Mouse (Mus musculus) embryonic facial prominence, embryonic 15.5 days (tissue): ENCODE results near the gene Casc3. TPM values are rescaled to one million over a fixed set of nuclear protein-coding genes. Genes with fewer than 3 reads are reported as not detected.

Source experiments
- ATAC-seq: fragments of 200-750 bp; cut with Nextera tagmentation; 2 replicates; pipeline ENCODE4 v1.8.0; 2017; ENCODE audit warnings: low read depth, moderate TSS enrichment; ENCODE audit not compliant: insufficient number of reproducible peaks, low FRiP score, low TSS enrichment
- H3K27ac ChIP-seq: fragments of 300-500 bp; sonication (generic); replicated peaks from 2 replicates; pipeline ENCODE4 v1.5.1; 2015; ENCODE audit warnings: mild to moderate bottlenecking, inconsistent platforms
- H3K27me3 ChIP-seq: fragments of 300-500 bp; sonication (generic); 2 replicates; pipeline ENCODE4 v1.6.1; 2015; ENCODE audit warnings: inconsistent platforms
- H3K36me3 ChIP-seq: fragments of 300-500 bp; sonication (generic); 2 replicates; pipeline ENCODE4 v1.6.1; 2015; ENCODE audit warnings: mild to moderate bottlenecking, inconsistent platforms
- H3K4me1 ChIP-seq: fragments of 300-500 bp; sonication (generic); 2 replicates; pipeline ENCODE4 v1.6.1; 2015; ENCODE audit warnings: inconsistent platforms
- H3K4me2 ChIP-seq: fragments of 300-500 bp; sonication (generic); replicated peaks from 2 replicates; pipeline ENCODE4 v1.6.1; 2015; ENCODE audit warnings: mild to moderate bottlenecking, inconsistent platforms
- H3K4me3 ChIP-seq: fragments of 300-500 bp; sonication (generic); replicated peaks from 2 replicates; pipeline ENCODE4 v1.5.1; 2015; ENCODE audit warnings: mild to moderate bottlenecking, inconsistent platforms
- H3K9ac ChIP-seq: fragments of 300-500 bp; sonication (generic); 2 replicates; pipeline ENCODE4 v1.6.1; 2015; ENCODE audit warnings: inconsistent platforms
- H3K9me3 ChIP-seq: fragments of 300-500 bp; sonication (generic); replicated peaks from 2 replicates; pipeline ENCODE4 v1.6.1; 2016; ENCODE audit warnings: inconsistent platforms
- WGBS: fragments of 180-500 bp; shearing (Covaris S2); methylation state at CpG from one replicate; pipeline ENCODE4 v1.1.7; 2015; 5-methylcytosine and 5-hydroxymethylcytosine counted together
- polyA plus RNA-seq: library from polyadenylated mRNA; unstranded; fragments of >200 nt; fragmentation: Nextera tagmentation; extraction: Ambion mirVana; gene quantifications from 2 replicates; pipeline ENCODE4 v1.2.1, GENCODE M21; 2015

The Casc3 gene
- polyA plus RNA-seq, 1 experiment from 2014 or later = 42.2 TPM

DNA sequence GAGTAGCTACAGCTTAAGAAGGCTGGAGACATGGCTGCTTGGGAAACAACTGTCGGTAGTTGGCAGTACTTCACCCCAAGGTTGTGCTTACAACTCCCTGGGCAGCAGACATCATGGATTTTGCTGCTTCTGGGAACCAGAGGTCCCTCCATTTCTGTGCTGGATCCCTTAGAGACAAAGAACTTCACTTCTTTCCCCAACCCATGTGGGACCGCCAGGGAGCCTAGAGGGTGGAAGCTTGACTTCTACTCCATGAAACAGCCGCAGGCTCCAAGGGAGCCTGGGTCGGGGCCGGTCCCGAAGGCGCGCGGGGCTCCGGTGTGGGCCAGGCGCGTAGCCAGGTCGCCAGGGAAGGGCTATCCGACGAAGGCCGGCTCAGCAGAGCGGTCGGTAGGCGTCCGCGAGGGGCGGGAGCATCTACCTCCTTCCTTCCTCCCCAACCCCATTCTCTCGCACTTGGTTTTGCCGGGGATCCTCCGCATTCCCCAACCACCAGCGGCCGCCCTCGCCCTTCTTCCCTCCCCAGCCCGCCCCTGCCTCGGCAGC lies 10.2 kb upstream of the Casc3 start:
- peaks cover 32% of the 10 kb centered on the region for H3K4me1 ChIP-seq
- H3K36me3 ChIP-seq = peaks cover 16% of the 10 kb centered on the region
- no peaks in the 10 kb centered on the region for H3K9me3 ChIP-seq
- H3K4me3 ChIP-seq = peak overlapping the region; percentile 99
- peak; percentile 8 for ATAC-seq
- H3K4me2 ChIP-seq = peak overlapping the region; percentile 81
- H3K27ac ChIP-seq = peak overlapping the region; percentile 100
- under 1% methylated on average over 25 of the region's 30 CpGs for WGBS
- H3K9ac ChIP-seq = peak overlapping the region; percentile 100
- no peaks in the 10 kb centered on the region for H3K27me3 ChIP-seq

DNA sequence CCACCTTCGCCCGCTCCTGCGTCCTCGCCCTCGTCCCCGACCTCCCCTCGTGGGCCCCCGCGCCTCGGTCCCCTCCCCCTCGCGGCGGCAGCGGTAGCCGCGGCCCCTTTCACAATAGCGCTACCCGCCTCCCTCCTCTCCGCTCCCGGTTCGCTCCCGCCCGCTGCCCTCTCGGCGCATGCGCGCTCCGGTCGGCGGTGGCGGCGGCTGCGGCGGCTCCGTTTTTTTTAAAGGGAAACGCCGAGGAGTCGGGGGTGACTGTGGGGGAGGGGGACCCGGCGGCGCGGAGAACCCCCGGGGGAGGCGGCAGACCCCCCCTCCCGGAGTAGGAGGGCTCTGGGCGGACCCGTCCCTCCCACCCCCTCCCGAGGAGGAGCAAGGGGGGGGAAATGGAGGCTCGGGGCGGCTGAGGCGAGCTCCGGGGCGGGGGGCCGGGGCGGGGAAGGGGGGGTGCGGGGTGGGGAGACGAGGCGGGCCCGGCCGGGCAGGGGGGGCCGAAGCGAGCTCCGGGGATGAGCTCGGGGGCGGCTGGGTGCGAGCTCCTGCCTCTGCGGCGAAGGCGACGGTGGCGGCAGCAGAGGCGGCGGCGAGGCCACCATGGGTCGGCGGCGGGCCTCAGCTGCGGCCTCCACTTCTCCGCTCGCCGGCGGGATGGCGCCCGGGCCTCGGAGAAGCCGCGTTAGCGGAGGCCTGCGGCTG lies 9.5 kb upstream of the Casc3 start, which contains the start of gene Msl1:
Gene Msl1, plus strand, starts transcription at position 502 of the 699 bp plus-strand sequence.
- H3K36me3 ChIP-seq = peaks cover 22% of the 10 kb centered on the region
- peak within 1 kb of the TSS; percentile 100 for H3K27ac ChIP-seq
- ATAC-seq = peak; percentile 82
- H3K9me3 ChIP-seq = no peaks in the 10 kb centered on the region
- H3K9ac ChIP-seq = peak within 1 kb of the TSS; percentile 100
- no peaks in the 10 kb centered on the region for H3K27me3 ChIP-seq
- H3K4me1 ChIP-seq = peaks cover 28% of the 10 kb centered on the region
- peak within 1 kb of the TSS; percentile 99 for H3K4me3 ChIP-seq
- under 1% methylated on average over 43 of the region's 89 CpGs for WGBS
- H3K4me2 ChIP-seq = peak within 1 kb of the TSS; percentile 81

DNA sequence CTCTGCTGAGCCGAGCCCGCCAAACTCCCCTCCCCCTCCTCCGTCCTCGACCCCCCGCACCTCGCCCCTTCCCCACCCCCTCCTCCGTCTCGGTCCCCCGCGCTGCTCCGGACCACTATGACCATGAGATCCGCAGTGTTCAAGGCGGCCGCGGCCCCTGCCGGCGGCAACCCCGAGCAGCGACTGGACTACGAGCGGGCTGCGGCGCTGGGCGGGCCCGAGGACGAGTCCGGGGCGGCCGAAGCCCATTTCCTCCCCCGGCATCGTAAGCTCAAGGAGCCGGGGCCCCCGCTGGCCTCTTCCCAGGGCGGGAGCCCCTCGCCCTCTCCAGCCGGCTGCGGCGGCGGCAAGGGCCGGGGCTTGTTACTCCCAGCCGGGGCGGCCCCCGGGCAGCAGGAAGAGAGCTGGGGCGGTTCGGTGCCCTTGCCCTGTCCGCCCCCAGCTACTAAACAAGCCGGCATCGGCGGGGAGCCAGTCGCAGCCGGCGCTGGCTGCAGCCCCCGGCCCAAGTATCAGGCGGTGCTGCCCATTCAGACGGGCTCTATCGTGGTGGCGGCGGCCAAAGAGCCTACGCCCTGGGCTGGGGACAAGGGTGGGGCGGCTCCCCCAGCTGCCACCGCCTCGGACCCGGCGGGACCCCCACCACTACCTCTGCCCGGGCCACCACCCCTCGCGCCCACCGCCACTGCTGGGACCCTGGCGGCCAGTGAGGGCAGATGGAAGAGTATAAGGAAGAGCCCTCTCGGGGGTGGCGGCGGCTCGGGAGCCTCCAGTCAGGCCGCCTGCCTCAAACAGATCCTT lies 8.8 kb upstream of the Casc3 start:
- Histone ChIP-seq H3K36me3 (peaks cover 29% of the 10 kb centered on the region), H3K27me3 (no peaks in the 10 kb centered on the region), H3K9ac (peak overlapping the region; percentile 100), H3K4me2 (peak overlapping the region; percentile 81), H3K9me3 (no peaks in the 10 kb centered on the region), H3K27ac (peak overlapping the region; percentile 100), H3K4me3 (peak overlapping the region; percentile 99), H3K4me1 (peaks cover 28% of the 10 kb centered on the region)
- ATAC-seq = peak; percentile 30
- 0% methylated on average over 63 of the region's 74 CpGs for WGBS

DNA sequence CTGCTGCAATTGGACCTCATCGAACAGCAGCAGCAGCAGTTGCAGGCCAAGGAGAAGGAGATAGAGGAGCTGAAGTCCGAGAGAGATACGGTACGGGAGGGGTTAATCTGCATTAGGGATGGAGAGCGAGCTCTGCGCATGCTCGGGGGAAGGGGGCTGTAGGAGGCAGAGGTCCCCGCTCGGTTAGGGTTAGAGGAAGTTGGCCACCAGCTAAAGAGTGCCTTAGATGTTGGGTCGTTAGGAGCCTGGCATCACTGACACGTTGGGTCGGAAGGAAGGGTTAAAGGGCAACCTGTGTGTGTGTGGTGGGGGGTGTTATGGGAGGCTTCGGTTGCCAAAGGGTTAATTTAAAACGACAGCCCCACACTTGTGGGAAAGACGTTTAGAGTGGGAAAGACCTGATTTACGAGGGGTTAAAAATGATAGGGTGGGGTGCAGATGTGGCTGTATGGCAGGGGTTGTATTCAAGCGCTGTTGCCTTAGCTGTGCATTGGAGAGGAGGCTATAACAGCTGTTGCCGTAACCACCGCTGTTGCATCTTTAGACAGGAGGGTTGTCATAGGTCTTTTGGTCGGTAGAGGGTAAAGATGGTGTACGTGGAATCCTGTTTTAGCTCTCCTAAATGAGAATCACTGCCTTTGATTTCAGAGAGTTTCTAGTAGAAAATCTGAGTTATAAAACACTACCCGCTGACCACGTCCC lies 8.0 kb upstream of the Casc3 start:
- WGBS = under 1% methylated on average over 23 of the region's 23 CpGs
- no peak for ATAC-seq

DNA sequence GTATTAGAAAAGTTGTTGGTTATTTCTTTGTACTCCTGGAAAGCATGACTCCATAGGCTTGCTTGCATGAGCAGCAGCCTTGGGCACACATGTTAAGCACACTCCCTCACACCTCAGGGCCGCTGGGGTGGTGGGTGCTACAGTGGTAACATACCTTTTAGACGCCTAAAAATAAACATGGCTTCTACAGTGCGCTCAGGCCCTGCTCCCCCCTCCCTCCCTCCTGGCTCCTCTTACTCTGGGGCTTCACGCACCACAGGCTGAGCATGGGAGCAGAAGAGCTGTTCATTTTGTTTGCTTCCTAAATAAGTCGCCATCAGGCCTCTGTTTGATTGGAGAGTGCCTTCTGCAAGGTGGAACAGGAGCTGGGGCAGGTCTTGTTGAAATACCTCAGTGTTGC lies 7.4 kb upstream of the Casc3 start:
- H3K9me3 ChIP-seq = no peaks in the 10 kb centered on the region
- H3K4me2 ChIP-seq = peak overlapping the region; percentile 81
- H3K27ac ChIP-seq = peak overlapping the region; percentile 100; the same call in 1 of the 2 replicates
- no peak for ATAC-seq
- peaks cover 28% of the 10 kb centered on the region for H3K4me1 ChIP-seq
- peaks cover 43% of the 10 kb centered on the region for H3K36me3 ChIP-seq
- peak overlapping the region; percentile 100 for H3K9ac ChIP-seq
- 3% methylated on average over 5 of the region's 5 CpGs for WGBS
- H3K4me3 ChIP-seq = peak overlapping the region; percentile 99
- H3K27me3 ChIP-seq = no peaks in the 10 kb centered on the region

More for the DNA sequence above, 8.0 kb upstream of the Casc3 start:
- Histone ChIP-seq H3K4me1 (peaks cover 28% of the 10 kb centered on the region), H3K27ac (peak overlapping the region; percentile 100), H3K9me3 (no peaks in the 10 kb centered on the region), H3K4me2 (peak overlapping the region; percentile 81), H3K36me3 (peaks cover 37% of the 10 kb centered on the region), H3K4me3 (peak overlapping the region; percentile 99), H3K9ac (peak overlapping the region; percentile 100), H3K27me3 (no peaks in the 10 kb centered on the region)

DNA sequence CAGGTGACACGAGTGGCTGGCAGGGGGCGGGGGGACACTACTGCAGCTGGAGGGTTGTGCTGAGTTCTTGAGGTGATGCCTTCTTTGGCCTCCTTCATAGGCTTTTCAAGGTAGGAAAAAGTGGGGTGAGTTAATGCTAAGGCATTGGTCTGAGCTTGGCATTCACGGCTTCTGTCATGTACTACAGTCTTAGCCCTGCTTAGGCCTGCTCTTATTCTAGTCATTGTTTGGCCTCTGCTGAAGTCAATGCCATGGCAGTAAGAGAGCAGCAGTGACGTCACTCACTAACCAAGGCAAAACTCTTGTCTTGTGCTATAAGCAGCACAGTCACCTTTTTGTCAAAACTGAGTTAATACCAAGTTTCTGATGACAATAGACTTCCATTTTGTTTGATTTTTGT lies 6.8 kb upstream of the Casc3 start:
- peak overlapping the region; percentile 81 for H3K4me2 ChIP-seq
- H3K4me3 ChIP-seq = peak overlapping the region; percentile 99
- no peak for ATAC-seq
- no peaks in the 10 kb centered on the region for H3K9me3 ChIP-seq
- no peak overlapping the region for H3K27ac ChIP-seq
- 38% methylated on average over 4 of the region's 4 CpGs for WGBS
- no peaks in the 10 kb centered on the region for H3K27me3 ChIP-seq
- peaks cover 28% of the 10 kb centered on the region for H3K4me1 ChIP-seq
- H3K36me3 ChIP-seq = peaks cover 49% of the 10 kb centered on the region
- H3K9ac ChIP-seq = peak overlapping the region; percentile 100

DNA sequence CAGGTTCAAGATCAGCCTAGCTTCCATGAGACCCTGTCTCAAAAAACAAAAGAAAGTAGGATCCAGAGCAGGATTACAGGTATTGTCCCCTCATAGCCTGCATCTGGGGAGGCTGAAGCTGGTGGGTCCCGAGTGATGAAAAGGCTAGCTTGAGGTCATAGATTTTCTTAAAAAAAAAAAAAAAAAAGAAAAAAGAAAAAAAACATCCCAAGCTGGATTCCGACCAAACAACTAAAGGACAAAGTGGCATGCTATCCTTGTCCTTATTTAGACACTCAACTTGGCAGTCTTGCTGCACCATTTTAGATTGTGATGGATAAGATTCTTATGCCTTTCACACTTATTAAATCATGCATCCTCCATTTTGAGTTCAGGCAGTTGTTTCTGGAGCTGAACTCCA lies 3.7 kb downstream of the Casc3 start:
- 72% methylated on average over 2 of the region's 2 CpGs for WGBS
- H3K9ac ChIP-seq = no peak overlapping the region
- no peaks in the 10 kb centered on the region for H3K9me3 ChIP-seq
- H3K36me3 ChIP-seq = peaks cover 64% of the 10 kb centered on the region
- H3K4me3 ChIP-seq = no peak overlapping the region
- H3K4me2 ChIP-seq = 0 out of 2 replicates have a peak overlapping the region, but pooled peaks have one; percentile 72
- no peak for ATAC-seq
- H3K27ac ChIP-seq = peak overlapping the region; percentile 99
- peaks cover 19% of the 10 kb centered on the region for H3K4me1 ChIP-seq
- no peaks in the 10 kb centered on the region for H3K27me3 ChIP-seq

DNA sequence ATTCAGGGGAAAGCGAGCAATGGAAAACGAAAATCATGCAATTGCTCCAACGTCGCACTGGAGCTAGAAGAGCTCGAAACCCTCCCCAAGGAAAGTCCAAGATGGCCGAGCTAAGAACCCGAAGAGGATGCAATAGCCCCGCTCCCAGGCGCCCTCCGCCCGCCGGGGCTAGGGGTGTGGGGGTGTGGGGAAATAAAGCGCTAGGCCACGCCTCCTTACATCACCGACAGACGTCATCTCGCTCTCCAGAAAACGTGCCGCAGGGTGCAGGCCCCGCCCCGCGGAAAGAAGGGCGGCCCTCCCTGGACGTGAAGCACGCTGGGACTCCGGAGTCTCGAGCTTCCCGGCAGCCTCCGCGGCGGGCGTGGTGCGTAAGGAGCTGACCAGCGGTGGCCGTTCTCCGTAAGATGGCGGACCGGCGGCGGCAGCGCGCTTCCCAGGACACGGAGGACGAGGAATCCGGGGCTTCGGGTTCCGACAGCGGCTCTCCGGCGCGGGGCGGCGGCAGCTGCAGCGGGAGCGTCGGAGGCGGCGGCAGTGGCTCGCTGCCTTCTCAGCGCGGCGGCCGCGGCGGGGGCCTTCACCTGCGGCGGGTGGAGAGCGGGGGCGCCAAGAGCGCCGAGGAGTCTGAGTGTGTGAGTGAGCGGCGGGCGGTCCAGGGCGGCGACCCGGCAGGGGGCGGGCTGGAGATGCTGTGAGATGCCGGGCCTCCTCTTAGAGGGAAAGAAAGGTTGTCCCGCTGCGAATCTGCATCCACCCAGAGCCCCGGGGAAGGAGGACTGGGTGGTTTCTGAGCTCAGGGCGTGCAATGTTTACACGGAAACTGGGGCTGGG lies 5.0 kb downstream of the Casc3 start:
- WGBS = under 1% methylated on average over 84 of the region's 84 CpGs
- H3K36me3 ChIP-seq = peaks cover 56% of the 10 kb centered on the region

GRCm38 (mm10) chr11:98810686-98811085 lies 6.0 kb downstream of the Casc3 start:
- peak overlapping the region; percentile 97 for H3K9ac ChIP-seq
- H3K4me1 ChIP-seq = peaks cover 19% of the 10 kb centered on the region
- H3K36me3 ChIP-seq = peaks cover 53% of the 10 kb centered on the region
- ATAC-seq = no peak
- H3K4me3 ChIP-seq = peak overlapping the region; percentile 93
- no peaks in the 10 kb centered on the region for H3K9me3 ChIP-seq
- H3K27me3 ChIP-seq = no peaks in the 10 kb centered on the region
- peak overlapping the region; percentile 72 for H3K4me2 ChIP-seq
- H3K27ac ChIP-seq = peak overlapping the region; percentile 99
- WGBS = 57% methylated on average over 7 of the region's 7 CpGs

More for the DNA sequence above, 5.0 kb downstream of the Casc3 start:
- peak overlapping the region; percentile 93 for H3K4me3 ChIP-seq
- no peaks in the 10 kb centered on the region for H3K9me3 ChIP-seq
- H3K4me1 ChIP-seq = peaks cover 19% of the 10 kb centered on the region
- H3K27me3 ChIP-seq = no peaks in the 10 kb centered on the region
- peak; percentile 98 for ATAC-seq
- peak overlapping the region; percentile 97 for H3K9ac ChIP-seq
- peak overlapping the region; percentile 72 for H3K4me2 ChIP-seq
- H3K27ac ChIP-seq = peak overlapping the region; percentile 99

DNA sequence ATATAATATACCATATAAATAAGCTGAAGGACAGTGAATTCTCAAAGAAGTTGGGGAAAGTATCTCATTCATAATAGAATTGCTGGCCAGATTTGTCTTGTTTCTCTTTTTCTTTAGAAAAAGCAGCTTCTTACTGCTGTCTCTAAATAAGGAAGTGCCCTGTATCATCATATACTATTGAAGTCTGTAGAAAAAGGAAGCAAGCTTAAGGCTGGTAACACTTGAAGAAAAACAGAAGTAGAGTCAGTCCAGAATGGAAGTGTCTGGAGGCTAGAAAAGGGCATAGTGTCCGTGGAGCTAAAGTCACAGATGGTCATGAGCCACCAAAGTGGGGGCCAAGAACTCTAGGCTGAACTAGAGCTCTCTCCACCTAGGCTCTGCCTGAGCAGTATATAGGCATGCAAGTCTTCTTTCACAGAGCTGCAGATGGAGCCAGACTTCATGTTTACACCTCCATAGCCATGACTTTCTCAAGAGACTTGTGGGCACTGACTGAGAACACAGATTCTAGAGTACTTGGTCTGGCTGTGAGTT lies 12.1 kb downstream of the Casc3 start:
- no peak for ATAC-seq
- no peak overlapping the region for H3K4me3 ChIP-seq
- no peaks in the 10 kb centered on the region for H3K27me3 ChIP-seq
- no peak overlapping the region for H3K9ac ChIP-seq
- no peaks in the 10 kb centered on the region for H3K4me1 ChIP-seq
- H3K4me2 ChIP-seq = no peak overlapping the region
- no peaks in the 10 kb centered on the region for H3K9me3 ChIP-seq
- WGBS = 91% methylated on average over 1 of the region's 1 CpGs
- peaks cover 78% of the 10 kb centered on the region for H3K36me3 ChIP-seq
- no peak overlapping the region for H3K27ac ChIP-seq
